Mouse (Mus musculus) cerebellum, adult 11 months (tissue): ENCODE measurements around the gene Gm48551.

Experiments
- DNase-seq: peaks from one replicate; pipeline ENCODE4 v3.0.0; 2022

The Gm48551 gene

DNA sequence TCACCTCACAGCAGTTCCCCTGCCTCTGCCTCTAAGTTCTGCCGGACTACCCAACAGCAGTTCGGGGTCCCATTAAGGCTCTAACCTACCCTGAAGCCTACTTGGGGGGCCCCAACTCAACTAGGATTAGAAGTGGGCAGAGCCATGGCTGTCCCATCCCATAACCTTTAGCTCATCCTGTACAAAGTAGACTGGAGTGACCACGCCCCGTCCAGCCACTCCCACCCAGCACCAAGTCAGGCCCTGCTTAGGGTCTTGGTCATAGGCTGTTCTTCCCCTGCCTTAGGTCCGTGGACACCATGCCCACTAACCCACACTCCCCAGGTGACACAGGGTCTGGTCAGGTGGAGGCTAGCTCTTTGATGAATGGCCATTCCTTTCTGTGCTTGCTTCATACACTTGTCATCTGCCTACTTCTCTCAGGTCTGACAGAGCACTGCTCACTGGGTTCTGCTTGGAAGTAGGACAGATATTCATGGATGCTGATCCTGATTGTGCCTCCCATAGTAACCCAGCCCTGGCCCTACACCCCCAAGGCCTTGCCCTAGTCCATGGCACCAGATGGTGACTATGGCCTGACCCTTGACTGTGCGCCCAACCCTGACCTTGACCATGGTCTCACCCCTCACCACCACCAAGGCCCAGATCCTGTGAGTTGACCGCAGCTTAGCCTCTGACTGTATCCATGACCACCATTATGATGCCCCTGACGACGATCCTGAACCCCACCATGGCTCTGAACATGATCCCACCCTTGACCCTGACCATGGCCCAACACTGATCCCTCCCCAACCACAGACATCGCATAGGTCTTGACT is 35.1 kb downstream of the Gm48551 start:
- DNase-seq, result peak; percentile 24

DNA sequence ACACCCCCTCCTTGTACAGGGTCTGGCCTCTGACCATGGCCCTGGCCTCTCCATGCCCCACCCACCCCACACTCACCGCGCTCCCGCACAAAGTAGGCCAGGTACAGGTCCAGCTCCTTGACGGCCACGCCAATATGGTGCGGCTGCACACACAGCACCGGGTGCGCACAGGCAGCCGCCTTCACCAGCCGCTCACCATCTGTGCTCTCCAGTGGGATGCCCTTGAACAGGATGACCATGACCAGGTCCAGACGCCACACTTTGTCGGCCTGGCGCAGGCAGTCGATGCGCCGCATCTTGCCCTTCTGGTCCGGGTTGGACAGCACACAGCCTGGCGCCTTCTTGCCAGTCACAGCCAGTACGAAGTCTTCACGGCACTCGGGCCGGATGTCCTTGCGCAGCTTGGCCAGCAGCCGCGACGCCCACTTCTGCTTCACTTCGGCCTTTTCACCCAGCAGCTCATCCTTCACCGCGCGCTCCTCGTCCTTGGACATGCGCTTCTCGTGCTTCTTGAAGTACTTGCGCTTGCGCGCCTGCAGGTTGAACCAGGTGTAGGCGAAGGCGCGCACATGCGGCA is 36.0 kb downstream of the Gm48551 start:
- DNase-seq, result peak; percentile 64

DNA sequence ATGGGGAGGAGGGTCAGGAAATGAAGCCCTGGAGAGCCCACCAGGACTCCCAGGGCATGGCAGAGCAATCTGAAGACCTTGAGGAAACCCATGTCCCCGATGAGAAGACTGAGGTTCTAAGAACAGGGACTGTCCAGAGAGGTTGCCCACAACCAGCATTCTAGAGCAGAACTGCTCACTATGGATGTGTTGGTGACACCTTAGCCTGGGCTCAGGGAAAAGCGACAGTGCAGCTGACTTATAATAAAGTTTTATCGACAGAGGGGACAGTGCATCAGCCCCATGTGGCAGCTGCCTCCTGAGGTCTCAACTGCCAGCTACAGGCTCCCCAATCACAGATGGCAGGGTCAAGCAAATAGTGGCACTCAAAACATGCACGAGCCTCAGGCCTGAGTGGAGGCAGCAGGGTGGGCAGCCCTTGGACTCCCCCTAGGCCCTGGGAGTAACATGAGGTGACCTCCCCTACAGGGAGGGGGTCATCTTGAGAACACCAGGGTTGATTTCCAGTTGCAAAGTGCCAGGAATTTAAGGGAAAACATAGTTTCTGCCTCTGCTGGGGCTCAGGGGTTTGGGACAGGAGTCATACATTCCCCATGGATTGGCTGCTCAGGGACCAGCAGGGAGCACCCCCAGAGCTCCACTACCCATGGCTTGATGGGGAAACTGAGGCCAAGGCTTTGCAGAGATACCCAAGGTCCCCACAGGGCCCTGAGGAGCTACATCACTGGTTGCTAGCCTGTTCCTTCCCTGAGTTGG is 37.0 kb downstream of the Gm48551 start:
- no peak for DNase-seq

DNA sequence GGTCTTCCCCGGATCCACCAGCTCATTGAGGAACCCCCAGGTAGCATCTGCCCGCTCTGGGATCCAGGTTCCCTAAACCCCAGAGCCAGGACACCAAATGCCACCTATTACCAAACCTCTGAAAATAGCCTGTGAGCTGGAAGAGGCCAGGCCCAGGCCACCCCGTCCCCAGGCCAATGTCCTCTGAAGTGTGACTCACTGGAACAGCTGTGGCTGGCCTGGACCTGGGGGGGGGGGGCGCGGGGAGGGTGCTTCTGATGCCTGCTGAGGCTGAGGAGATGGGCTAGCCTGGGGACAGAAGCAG is 37.5 kb downstream of the Gm48551 start:
- peak; percentile 22 for DNase-seq

DNA sequence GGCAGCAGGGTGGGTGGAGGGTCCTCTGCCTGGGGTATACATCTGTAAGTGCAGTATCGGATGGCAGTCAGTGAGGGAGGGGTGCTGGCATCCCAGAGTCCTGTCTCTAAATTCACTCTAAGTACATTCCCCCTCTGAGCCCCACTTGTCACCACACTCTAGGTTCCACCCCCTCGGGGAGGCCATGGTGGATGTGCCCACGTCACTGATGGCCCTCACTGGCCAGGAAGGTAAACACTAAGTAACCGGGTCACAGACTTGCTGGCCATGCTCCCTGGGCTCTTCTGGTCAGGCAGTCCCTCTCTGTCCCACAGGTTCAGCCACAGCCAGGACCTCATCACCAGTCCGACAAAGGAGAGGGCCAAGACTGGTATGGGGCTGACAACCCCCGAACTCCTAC is 37.9 kb downstream of the Gm48551 start:
- DNase-seq, result peak; percentile 39

DNA sequence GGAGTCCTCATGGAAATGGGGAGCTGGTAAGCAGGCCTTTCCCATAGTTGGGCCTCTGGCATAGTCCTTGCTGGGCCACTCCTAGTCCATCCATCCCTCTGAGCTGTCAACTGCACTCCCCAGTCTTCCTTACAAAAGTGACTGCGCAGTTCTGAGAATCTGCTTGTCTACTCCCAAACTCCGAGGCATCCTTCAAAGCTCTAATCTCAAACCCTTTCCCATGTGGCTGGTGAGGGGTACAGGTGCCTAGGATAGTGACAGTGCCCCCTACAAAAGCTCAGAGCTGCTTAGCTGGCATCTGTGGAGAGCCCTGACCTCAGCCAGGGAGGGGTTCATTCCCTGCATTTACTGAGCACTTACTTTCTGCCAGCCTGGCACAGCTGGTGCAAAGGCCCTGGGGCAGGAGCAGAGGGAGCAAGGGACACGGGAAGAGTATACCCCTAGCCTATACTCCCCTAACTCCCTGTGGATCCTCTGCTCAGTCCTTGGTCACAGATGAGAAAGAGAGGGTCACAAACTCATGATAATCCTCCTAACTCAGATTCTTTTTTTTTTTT is 38.5 kb downstream of the Gm48551 start:
- DNase-seq, result peak; percentile 32

DNA sequence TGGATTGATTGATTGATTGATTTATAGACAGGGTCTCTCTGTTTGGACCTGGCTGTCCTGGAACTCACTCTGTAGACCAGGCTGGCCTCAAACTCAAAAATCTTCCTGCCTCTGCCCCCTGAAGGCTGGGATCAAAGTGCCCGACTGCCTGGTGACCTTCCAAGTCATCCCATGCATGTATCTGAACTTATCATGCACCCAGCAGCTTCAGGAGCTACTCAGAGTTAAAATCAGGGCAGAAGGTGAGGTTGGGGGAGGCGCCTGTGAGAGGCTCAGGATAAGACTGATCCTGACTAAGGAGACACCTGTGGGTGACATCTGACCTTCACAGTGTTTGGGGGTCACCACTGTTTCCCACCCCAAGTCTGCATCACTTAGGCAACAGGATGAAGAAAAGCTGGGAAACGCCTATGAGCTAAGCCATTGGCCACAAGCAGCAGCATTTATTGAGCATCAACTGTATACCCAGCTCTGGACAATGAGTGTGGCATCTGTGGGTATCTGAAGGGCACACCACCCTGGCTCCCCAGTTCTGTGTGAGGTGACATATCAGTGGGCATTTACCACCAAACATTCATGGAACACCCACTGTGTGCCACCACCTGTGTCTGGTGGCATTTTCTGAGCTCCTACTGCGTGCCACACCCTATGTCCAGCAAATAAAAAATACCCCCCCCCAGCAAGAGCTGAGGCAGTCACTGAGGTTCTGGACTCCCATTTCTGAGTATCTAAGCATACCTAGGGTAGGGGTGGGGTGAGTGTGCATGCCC is 39.4 kb downstream of the Gm48551 start:
- DNase-seq, result peak; percentile 27

DNA sequence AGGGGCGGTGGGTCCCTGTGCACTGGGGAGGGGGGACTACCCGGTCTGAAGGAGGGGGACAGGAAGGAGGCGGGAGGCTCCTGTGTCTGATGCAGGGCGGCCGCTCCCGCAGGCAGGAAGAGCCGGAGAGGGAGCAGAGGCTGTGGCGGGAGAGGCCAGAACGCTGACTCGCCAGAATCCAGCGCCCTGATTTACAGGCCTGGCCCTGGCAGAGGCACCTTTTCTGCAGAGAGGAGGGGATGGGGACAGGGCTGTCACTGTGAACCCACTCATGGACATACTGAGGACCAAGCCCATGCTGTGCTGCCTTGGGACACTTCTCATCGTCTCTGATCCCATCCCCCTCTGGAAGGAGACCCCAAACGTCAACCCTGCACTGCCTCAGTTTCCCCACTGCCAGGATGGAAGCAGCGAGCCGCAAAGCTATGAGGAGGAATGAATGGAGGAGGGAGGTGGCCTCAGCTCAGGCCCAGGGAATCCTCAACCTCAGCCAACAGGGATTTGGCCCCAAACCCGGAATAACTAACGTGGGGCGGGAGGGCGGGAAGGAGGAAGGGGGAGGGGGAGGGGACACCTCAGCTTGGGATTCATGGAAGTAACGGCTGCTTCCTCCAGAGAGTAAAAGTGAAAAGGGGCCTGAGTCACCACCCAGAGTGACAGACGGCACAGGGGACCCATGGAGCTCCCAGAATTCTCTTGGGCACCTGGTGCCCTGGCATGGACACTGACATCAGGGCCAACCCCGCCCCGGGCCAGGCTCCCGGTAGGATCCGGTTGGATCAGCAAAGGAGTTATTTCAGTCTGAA is 40.2 kb downstream of the Gm48551 start:
- DNase-seq, result peak; percentile 85

DNA sequence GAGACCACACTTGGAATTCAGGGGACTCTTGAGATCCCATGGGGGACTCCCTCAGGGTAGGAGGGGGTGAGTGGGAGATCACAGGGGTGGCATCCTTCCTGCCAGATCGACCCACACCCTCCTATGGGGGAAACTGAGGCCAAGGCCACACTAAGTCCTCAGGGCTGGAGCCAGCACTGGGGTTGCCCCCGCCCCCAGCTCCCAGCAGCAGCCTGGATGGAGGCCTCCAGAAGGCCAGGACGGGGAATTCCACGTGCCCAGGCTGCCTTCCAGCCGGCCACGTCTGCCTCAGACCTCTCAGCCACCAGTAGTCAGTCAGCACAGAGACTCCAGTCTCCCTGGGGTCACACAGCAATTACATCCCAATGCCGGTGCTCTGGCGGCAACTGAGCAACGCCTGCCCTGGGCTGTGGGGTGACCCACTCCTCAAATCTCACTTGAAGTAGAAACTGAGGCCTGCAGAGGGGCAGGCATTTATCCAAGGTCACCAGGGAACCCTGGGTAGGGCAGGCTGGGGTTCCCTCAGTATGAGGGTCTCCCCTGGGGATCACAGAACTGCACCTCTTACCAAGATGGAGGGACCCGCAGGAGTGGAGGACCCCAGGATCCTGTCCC is 41.1 kb downstream of the Gm48551 start:
- DNase-seq, result peak; percentile 66

DNA sequence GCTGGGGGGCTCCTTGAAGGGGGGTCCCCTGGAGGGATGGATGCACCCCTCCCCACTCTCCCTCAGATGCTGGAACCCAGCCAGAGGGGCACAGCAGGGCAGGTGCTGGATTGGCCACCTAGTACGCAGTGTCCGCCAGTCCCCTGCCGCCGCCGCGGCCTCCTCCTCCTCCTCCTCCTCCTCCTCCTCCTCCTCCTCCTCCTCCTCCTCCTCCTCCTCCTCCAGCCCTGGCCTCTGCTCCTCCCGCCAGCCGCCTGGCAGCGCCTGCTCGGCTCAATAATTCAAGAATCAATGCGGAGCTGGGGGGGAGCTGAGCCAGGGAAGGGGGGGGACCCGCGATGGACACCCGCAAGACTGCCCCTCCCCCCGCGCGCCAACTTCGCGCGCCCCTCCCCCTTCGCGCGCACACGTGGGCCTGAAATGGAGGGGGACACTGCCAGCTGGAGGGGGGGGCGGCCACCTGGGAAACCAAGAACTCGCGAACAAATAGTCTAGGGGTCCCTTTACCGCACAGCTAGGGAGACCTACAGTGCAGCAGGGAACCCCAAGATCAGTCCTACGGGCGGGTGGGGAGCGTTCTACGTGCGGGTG is 41.9 kb downstream of the Gm48551 start:
- peak; percentile 56 for DNase-seq

DNA sequence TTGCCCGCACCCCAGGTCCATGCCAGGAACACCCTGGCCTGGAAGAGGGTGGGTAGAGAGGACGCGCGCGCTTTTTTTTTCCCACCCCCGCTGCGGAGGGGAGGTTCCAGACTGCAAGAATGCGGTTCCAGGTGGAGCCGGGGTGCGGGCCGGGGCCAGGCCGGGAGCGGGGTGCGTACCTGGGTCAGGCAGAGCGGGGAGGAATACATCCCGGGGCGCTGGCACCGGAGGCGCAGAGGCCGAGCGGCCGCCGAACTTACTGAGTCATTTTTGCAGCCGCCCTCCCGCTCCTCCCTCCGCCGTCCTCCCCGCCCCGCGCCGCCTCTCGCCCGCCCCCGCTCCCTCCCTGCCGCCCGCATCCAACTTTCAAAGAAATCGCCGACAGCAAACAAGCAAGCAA is 42.6 kb downstream of the Gm48551 start:
- peak; percentile 71 for DNase-seq

DNA sequence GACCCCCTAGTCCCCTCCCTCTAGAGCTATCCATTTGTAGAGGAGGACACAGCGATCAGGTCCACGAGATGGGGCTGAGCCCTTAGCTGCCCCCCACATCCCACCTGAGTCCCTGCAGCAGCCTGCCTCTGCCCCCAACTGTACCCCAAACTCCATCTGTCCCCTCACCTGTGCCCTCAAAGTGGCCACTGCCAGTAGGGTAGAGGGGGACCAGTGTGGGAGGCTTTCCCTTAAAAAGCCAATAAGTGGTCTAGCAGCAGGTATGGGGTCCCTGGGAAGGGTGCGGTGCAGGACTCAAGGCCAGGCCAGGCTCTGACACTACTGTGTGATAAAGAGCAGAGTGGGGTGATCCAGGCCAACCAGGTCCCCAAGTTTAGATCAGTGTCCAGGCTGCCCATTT is 43.1 kb downstream of the Gm48551 start:
- no peak for DNase-seq

DNA sequence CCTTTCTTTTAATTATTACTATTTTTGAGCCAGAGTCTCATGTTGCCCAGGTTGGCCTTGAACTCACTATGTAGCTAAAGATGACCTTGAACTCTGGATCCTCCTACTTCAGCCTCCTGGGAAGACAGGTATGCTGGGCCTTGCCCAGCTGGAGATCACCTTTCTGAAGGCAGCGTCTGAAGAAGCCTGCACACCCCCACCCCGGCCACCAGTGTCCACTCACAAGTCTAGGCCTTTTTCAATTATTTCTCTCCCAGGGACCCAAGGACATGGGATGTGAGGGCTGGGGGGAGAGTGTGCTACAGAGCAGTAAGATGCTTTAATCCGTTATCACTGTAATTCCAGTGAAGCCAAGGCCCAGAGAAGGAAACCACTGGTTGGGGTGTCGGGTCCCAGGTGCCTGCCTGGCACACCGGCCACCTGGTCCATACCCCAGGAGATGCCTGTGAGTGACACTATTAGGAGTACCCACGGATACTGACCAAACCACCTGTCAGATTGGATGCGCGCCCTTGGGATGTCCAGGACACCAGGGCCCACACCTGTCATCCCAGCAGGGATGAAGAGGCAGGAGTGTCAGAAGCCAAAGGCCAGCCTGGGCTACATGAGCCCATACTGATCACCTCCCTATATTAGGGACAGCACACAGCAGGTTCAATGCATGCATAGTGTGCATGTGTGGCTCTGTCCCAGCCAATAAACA is 43.7 kb downstream of the Gm48551 start:
- DNase-seq, result peak; percentile 69

DNA sequence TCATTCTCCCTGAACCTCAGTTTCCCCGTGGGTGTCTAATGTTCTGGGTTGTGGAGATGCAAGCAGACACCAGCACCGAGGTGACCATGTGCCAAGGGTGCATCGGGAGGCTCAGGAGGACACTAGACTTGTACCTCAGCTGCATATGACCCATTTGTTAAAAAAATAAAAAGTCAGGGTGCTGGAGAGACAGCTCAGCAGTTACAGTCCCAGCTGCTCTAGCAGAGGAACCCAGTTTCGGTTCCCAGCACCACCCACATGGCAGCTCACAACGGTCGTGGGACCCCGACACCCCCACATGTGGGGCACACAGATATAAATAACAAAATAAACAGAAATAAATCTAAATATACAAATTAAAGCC is 44.2 kb downstream of the Gm48551 start:
- peak; percentile 32 for DNase-seq

DNA sequence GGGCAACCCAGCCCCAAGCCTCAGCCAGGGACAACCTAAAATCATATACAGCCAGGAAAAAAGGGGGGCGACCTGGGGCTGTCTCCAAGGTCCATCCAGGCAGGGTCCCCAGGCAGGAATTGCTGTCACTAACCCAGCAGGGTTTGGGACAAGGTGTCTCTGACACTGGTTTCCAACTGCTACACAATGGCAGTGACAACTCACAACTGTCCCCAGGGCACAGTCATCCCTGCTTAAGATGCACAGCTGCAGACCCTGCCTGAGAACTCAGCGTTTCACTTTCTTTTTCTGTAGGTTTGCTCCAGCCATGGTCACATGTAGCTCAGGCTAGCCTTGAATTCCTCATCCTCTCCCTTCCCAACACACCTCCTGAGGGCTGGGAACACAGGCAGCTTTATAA is 44.8 kb downstream of the Gm48551 start:
- DNase-seq, result peak; percentile 34

DNA sequence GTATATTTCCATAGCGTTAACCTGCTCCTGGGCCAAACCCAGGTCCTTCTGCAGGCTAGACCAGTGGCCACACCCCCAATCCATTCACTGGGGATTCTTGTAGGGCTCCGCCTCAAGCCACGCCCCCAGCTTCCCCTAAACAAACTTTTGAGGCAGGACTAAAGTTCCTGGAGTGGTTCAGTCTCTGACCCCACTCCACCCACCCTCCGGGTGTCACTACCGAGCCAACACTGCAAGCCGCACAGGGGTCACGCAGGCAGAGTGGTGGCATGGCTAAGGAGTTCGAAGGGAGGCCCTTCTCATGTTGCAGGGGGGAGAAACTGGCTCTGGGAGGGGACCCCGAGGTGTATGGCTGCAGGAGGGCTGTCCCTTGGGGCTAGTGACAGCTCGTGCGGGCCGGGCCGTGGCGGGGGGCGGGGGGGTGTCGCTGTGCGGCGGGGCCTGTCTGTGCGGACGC is 45.4 kb downstream of the Gm48551 start:
- peak; percentile 73 for DNase-seq

DNA sequence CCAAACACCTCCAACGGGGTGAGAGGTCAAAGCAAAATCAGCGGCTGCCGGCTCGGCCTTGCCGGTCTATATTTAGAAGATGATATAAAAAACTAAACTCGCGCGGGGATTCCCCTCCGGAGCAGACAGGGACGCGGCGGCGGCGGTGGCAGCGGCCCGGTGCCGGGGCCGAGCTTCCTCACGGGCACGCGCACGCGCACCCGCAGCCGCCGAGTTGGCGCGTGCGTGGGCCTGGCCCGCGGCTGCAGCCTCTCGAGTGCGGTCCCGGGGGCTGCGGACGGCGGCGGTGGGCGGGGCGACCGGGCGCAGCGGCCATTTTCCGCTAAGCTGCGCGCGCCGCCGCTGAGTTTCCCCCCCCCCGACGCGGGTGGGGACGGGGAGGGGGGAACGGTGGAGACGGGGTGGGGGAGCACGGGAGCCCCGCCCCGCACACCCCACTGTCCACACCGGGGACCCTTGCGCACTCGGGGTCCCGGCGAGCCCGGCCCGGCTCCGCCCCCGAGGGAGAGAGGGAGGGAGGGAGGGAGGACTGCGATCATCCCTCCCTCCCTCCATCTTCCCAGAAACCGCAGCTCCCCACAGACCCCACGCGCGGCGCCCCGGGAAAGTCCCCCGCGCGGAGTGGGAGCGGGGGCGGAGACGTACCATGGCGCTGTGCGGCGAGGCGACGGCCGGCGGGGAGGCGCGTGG is 46.0 kb downstream of the Gm48551 start:
- peak; percentile 87 for DNase-seq

DNA sequence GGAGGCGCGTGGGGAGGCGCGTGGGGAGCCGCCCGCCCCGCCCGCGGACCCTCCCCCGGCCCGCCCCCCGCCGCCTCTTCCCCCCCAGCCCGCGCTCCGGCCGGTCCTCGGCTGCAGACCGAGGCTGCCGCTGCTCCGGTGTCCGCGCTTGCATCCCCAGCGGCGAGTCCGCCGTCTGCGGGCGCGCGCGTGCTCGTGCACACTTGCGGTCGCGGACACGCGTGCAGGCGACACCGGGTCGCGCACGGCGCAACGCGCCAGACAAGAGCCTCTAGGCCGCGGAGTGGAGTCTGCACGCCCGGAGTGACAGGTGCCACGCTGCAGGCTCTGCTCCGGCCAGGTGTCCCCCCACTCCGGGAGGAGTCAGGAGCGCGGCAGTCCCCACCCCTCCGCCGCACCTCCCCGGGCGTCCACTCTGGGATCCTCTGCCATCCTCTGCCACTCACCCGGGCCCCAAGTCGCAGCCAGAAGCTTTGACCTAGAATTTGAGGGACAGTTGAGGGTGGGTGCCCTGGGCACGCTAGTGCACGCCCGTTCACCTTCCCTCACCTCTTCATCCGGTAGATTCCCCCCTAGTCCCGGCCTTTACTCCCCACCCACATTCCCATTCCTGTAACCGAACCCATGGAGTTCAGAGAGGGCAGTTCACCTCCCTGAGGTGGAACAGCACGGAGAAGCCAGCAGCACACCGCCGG is 46.7 kb downstream of the Gm48551 start:
- DNase-seq, result peak; percentile 87

DNA sequence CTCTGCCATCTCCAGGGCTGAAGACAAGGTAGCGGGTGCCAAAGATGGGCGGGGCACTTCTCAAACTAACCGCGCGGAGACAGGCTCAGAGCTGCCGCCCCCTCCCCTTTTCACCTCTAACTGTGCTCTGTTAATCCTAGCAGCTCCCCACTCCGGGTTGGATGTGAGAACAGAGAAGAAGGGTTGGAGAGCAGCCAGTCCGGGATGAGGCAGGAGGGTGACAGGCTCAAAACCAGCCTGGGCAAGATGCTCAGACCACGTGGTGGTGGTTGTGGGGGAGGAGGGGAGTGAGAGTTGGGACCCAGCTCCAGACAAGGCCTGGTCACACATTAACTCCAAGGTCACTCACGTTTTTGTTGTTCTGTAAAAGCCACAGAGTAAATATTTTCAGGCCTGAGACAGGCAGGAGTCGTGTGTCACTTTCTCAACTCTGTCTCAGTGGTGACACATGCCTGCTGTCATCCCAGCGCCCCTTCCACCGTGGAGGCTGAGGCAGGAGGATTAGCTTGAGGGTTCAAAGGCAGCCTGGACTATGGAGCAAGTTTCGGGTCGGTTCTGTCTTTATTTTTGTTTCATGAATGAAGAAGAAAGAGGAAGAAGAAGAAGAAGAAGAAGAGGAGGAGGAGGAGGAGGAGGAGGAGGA is 47.4 kb downstream of the Gm48551 start:
- DNase-seq, result peak; percentile 67
